Mouse (Mus musculus) left cerebral cortex, postnatal 25 days (tissue): Measurements from ENCODE around the gene Cux1. TPM values are rescaled to one million over a fixed set of nuclear protein-coding genes. Genes with fewer than 3 reads are reported as not detected.

Source experiments
- DNase-seq, 2 experiments: peaks; one replicate each; pipeline ENCODE4 v3.0.0; 2022; ENCODE audit warnings: low spot score in 2 of 2, mixed read lengths in 1 of 2
- intact Hi-C: fragments of 180-260 bp; cut with DNase I; formaldehyde crosslinking; loops from one replicate; pipeline ENCODE4 v1.15.1; 2025
- total RNA-seq, 2 experiments: library from RNA; stranded (reverse); gene quantifications; 2 replicates each; pipeline ENCODE4 v1.2.3; 2021

The Cux1 gene
- total RNA-seq, 2 experiments from 2014 or later = 105 to 121 TPM

DNA sequence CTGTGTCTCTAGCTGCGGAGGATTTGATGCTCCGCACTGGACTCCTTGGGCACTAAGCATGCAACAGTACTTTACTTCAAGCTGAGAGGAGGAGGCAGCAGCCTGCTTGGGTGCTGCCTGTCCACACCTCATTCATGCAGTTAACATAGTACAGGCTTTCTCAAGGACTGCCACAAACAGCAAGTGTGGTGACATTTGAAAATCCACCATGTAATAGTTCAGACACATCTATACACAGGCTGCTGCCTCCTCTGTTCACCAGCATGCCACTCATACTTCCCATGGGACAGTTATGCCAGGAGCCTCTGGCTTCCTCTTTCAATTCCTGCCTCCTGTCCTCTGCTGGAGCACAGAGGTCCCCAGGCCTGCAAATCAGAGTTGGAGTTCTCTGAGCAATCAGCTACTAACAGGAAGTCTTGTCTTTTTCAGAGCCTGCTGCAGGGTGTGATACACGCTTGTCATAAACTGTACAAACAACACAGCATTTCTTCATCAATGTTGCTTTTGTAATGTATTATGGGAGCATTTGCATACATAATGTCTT is 211.6 kb downstream of the Cux1 start:
- no peak for DNase-seq
- intact Hi-C loops = no loop called here

DNA sequence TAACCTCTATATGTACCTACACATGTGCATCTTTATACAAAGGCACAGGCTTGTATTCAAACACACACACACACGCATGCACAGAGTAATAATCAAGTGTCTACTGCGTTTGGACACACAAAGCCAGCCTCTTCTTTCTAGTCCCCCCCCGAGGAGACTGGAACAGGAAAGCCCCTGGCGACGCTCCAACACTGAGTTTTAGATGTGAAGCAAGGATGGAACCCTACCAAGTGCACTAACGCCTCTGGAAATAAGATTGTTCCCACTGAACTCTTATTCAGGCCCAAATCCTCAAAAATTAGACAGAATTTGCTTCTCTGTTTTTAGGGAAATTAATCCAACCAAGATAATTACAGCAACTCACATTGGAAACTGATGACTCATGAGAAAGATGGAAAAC is 212.6 kb downstream of the Cux1 start:
- intact Hi-C loops = no loop called here
- DNase-seq = no peak

DNA sequence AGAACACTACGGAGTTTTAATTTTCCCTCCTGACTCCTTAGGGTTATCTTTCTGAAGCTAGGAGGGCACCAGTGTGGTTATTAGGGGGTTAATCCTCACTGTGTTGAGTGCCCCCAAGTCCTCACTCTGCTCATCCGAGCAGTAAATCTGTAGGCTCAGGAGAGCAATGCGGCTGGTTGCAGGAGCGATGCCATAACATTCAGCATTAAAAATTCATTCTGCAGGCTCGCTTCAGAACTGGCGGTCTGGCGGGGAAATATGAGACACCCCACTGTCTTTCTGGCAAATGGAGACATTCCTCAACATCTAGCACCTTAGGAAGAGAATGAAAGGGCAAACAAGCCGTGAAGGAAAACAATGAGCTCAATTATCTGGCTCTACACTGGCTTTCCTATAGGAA is 214.2 kb downstream of the Cux1 start:
- DNase-seq = peak in 1 of 2 experiments; percentile 39
- intact Hi-C loops = no loop called here

DNA sequence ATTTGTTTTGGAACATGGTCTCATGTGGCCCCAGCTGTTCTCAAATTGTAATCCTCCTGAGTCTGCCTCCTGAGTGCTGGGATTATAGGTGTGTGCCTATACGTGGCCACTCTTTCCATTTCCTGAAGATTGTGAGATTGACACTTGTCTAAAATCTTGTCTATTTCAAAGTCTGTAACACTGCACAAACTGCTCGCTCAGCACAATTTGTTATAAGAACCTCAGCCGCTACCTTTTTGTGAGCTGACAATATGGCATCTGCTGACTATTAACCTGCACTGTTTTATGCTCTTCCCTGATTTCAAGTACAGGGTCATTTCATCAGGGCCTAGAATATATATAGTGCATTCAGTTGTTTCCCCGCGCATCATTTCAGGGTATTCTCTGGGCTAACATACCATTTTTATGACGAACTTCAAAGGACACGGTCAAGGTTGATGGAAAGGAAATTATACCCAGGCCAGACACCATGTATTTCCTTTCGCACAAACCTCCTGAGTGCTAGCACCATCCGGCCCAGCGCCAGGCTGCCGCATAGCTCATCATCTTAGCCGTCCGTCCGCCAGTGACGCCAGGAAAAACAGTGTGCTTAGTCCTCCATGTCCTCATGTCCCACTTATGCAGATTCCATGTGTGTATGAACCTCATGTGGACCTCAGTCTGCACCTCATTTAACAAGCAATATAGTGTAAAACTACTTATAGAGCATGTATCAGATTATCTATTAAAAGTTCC is 224.0 kb downstream of the Cux1 start:
- intact Hi-C loops = no loop called here
- DNase-seq = no peak

DNA sequence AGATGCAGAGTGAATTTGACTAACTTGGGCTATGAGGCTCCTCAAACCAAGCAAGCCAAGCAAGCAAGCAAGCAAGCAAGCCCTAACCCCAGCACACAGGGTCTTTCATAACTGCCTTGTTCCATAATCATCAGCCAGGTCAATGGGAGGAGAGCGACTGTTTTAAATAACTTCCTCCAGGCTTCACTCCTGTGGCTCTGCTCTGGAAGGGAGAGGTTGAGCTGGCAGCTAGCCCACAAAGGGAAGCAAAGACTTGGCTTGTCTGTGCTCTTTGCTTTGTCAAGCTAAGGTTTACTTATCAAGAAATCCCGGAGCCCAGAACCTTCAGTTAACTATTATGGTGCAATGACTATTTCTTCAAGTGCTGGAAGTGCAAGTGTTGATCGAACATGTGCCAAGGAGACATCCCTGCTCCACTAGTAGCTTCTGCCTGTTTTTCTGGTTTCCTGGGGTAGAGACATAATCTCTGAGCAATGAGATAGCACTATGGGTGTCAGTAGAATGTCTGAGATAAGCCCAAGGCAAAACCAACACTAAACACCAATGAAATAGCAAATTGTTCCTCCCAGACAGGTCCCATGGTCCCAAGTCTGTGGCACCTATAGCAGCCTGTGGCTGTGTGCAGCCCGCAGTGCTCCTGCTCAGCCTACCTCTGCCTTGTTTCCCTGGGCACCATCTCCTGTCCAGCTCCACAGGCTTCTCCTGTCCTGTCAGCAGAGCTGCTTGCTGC is 230.3 kb downstream of the Cux1 start:
- intact Hi-C loops = no loop called here
- no peak for DNase-seq

DNA sequence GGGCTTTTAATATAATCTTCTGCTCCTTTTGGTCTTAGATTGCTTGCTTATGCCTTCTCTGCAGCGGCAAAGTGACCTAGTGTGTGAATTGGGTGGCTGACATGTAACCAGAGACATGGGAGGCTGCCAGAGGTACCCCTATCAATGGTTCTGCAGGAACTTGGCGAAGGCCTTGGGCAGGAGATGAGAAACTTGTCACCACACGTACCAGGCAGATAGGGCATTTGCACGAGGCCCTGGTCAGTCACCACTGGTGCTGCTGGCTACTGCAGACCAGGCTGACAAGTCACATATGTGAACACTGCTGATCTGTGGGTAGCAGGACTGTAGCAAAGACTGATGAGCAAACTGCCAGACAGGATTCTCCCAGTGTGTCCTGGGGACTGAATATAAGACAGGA is 231.6 kb downstream of the Cux1 start:
- intact Hi-C loops = no loop called here
- DNase-seq = no peak

DNA sequence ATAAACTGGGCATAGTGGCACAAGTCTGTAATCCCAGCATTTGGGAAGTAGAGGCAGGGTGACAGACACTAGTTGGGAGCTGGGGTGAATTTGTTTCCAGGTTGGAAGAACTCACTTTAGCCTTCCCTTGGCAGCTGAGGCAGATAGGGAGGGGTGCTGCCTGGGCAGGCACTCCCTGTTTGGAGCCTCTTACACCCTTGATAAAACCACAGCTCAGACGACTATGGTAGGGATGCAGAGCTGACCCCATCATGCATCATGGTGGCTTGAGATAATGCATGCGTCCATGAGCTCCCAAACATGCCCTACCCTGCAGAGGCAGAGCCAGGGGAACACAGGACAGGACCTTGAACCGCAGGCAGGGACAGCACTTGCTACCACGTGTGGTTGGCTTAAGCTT is 232.5 kb downstream of the Cux1 start:
- intact Hi-C loops = no loop called here
- no peak for DNase-seq

DNA sequence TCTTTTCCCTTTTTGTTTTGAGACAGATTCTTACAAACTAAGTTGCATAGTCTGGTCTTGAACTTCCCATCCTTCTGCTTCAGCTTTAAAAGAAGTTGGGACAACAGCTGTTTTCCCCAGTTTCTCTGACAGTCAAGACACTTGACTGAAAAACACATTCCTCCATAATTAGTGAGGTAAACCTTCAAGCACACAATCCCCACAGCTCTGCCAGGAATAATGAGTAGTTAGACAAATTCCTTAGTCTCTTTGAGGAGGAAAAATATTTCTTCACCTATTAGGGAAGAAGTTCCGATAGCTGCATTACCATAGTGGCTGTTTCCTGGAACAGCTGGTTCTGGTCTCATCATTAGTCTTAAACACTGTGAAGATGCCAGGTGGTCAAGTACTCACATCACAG is 233.2 kb downstream of the Cux1 start:
- DNase-seq = no peak
- intact Hi-C loops = no loop called here

DNA sequence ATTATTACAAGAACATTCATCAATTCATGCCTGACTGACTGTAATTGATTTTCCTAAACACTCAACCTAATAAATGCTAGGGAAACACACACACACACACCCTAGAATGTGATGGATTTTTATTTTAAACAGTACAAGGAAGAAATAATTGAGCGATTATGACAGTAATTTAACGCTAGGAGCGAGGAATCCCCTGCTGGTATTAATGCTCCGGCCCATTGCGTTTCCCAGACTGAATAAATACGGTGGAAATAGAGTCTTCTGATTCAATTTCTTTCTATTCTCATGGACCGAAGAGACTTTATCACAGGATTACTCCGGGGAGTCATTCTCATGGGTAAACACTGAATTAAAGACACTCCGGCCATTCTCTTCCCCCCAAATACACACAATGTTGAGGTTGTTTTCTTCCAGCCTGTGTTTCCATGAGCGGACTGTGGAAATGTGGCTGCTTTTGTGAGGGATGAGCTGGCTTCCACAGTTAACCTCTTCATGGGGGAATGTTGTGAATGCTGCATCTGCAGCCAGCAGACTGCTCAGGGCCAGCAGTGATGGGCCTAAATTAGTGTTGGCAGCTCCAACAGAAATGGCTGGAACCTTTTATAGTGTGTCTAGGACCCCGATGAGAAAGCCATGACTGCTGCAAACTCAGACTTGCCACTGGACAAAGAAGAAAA is 234.4 kb downstream of the Cux1 start:
- intact Hi-C loops = no loop called here
- DNase-seq = no peak

DNA sequence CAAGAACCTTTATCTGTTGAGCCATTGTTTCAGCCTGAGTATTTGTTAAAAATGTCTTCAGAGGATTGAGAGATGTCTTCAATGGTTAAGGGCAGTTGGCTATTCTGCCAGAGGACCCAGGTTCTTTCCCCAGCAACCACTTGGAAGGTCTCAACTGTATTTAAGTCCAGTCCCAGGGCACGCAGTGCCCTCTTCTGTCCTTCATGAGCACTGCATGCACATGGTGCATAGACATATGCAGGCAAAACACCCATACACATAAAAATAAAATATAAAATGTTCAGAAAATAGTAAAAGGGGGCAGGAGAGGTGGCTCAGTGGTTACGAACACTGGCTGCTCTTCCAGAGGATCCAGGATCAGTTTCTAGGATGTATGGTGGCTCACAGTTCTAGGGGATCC is 239.6 kb downstream of the Cux1 start:
- intact Hi-C loops = no loop called here
- DNase-seq = no peak

DNA sequence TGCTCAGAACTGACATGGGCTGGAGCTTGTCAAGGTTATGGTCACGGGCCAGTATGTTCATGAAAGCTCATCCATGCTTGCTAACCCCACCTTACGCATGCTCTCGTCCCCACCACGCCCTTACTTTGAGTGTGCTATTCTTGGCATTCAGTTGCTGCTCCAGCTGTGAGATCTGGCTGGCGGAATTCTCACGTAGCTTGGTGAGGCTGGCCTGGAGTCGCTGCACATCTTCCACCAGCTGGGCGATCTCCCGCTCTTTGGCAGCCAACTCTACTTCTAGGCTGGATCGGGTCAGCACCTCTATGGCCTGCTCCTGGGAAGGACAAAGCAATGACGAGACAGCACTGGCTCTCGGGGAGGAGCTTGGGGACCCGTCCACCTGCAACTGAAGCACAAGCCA is 240.7 kb downstream of the Cux1 start:
- no peak for DNase-seq
- intact Hi-C loops = no loop called here

DNA sequence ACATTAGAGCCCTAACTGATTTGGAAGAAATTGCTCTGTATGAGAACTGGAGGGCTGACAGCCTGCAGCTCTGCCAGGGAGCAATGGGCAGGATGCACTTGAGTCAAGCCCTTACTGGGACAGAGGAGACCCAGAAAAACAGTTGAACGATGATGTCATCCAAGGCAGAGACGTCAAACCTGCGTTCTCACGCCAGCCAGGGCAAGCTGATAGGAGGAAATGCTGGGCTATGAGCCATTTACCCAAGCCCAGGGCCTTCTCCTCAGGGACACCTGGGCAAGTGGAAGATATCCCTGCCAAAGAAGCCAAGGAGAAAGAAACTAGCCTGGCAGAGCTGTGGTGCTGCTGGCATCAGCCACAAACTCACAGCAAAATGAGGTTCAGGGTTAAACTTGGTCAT is 242.8 kb downstream of the Cux1 start:
- intact Hi-C loops = no loop called here
- no peak for DNase-seq

DNA sequence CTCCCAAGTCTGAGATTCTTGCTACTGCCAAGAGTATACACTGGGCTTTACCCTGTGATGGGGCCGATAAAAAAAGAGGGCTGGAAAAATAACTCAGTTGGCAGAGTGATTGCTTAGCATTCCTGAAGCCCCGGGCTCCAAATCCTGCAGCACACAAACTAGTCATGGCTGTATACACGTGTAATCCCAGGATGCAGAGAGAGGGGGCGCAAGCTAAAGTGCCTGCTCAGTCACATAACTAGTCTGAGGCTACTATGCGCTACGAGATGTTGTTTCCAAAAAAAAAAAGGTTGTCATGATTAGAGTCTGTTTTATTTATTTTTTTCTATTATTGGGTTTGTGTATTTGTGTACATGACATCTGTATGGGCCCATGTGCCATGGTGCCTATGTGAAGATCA is 245.9 kb downstream of the Cux1 start:
- DNase-seq = no peak

DNA sequence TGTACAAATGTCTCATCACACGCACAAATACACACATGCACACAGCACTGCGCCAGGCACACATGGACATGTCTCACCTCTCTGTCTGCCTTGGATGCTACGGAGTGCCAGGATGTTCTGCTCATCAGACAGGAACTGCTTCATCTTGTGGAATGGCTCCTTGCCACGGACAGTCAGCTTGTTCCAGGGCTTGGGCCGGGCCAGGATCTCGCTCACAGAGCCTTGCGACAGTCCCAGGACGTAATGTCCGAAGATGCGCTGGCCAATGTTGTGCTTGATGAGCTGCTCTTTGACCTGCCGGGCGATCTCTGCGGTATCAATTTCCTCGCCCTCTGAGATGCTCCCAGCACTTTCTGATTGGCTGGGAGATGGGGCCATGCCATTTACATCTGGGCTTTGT is 254.7 kb downstream of the Cux1 start:
- intact Hi-C loops = no loop called here
- no peak for DNase-seq

More for the DNA sequence above, 245.9 kb downstream of the Cux1 start:
- intact Hi-C loops = no loop called here

DNA sequence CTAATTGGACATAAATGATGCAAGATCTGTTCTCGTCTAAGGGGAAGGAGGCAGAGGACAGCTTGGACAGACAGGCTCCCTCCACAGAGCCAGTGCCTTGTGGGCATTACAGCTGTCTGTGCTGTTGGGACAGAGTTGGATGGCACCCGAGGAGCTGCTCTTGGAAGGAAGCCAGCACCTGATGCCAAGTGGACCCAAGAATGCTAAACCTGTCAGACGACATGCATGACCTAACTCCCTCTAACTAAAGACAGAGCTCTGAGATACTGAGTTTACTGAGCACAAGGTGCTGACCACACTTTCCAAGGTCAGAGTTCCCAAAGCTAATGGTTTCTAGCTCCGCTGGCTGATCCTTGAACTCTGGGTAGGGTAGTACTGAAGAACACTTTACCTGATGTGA is 255.1 kb downstream of the Cux1 start:
- intact Hi-C loops = no loop called here
- DNase-seq = no peak

DNA sequence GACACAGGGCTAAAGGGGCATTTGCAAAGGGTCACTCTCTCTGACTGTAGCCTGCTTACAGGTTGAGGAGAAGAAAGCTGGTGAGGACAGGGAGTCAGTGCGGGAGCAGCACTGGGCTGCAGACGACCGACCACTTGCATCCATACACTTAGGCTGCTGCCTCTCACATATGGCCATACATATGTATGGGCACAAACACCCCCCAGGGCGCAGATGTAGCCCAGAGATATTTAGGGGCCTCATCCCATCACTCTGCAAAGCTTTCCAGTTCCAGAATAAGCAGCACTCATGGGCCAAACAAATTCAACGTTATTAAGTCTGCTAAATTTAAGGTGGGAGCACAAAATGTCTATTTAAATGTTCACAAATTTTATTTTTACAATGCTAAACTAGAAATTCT is 261.0 kb downstream of the Cux1 start:
- intact Hi-C loops = no loop called here
- peak in 1 of 2 experiments; percentile 84 for DNase-seq

DNA sequence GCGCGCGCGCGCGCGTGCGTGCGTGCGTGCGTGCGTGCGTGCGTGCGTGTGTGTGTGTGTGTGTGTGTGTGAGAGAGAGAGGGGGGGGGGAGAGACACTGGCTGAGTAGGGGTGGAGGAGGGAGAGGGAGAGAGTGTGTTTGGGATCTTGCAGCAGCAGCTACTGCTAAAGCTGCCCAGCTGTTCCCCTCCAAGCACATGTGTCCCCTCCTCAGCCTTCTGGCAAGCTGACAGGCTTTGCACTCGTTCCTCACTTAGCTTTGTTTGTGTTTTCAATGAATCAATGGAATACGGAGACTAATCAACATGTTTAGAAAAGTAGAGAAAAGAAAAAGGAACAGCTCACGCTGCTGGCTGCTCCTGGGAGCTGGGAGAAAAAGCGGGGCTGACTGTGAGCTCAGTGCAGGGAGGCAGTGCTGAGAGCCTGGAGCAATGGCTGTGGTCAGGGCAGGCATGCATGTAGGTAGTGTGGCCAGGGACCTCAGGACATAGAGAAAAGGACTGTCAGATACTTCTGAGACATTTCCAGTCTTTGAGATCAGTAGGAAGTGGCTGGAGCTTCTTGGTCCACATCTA is 263.8 kb downstream of the Cux1 start:
- intact Hi-C loops = no loop called here
- DNase-seq = no peak

DNA sequence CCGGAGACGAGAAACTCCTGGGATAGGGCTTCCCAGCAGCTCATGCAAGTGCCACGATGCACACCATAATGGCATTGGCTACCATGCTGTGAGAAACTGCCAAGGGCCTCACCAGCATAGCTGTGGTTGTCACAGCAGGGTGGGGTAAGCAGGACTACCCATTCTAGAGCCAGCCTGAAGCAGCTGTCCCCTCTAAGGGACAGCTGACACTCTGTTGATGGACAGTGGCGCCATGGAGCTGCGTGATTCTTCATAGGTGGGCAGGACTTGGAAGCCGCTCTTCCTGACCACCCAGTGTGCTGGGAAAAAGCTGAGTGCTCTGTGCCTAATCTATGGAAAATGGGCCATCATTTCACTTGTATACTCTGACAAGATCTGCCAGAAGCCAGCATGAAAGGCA is 266.4 kb downstream of the Cux1 start:
- no peak for DNase-seq
- intact Hi-C loops = no loop called here

DNA sequence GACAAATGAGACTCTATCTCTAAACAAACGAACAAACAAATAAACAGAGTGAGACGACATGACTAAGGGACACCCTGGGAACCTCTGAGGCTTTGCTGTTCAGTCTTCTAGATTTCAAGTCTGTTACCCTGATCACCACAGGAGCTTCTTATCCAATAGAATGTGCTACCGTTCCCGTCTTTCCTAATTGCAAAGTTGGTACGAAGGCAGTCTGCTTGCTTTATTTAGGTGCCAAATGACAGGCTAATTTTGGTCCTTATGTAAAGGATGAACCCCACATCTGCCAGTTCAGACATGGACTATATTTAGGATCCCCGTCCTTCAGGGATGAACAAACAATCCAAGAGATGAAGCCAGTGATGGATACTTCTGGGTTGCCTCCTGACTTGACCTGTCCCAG is 269.6 kb downstream of the Cux1 start:
- intact Hi-C loops = no loop called here
- peak; percentile 23 to 65 for DNase-seq

DNA sequence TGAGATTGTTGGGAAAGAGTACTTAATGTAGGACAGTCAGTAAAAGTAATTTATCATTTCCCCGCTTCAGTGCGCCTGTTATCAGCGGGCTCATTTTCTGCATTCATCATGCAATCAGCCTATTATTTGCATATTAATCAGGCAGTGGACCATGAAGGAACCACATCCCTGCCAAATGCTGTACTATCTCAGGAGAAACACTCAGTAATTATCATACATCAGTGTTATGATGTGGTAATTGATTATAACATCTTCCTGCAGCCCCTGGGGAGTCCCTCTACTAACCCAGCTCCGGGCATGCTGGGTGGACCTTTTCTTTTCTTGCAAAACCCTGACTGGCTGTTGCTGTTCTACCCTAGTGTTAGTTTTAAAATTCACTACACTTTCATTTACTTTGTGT is 270.4 kb downstream of the Cux1 start:
- intact Hi-C loops = no loop called here
- no peak for DNase-seq
